Mouse (Mus musculus) bone marrow macrophage, adult 2 months (primary cell): Measurements from ENCODE around the gene Fryl.

Experiments used
- CTCF ChIP-seq: IDR thresholded peaks from 2 replicates; pipeline ENCODE4 v1.5.1; 2012; ENCODE audit warnings: low read depth, mild to moderate bottlenecking, low read length, moderate library complexity
- POLR2A ChIP-seq: IDR thresholded peaks from 2 replicates; pipeline ENCODE4 v1.6.1; 2012; ENCODE audit warnings: mild to moderate bottlenecking, low read depth, low read length, borderline replicate concordance

GRCm38 (mm10) chr5:73257096-73257495, 677 bp upstream of the Fryl start:
- TF ChIP-seq CTCF: no peak
- TF ChIP-seq POLR2A: no peak
